Mouse (Mus musculus) Muller cell, postnatal 12 days (primary cell): Measurements from ENCODE around the gene Rtn4rl1.
"Not testable (repeated sequence)": the region's sequence is repeated elsewhere in the genome, so short reads cannot be mapped to it uniquely, and the experiment has no call there.

Experiments used
- DNase-seq: peaks from one replicate; pipeline ENCODE4 v3.0.0-alpha.2; 2015; ENCODE audit errors: inconsistent ontology term

Gene Rtn4rl1

DNA sequence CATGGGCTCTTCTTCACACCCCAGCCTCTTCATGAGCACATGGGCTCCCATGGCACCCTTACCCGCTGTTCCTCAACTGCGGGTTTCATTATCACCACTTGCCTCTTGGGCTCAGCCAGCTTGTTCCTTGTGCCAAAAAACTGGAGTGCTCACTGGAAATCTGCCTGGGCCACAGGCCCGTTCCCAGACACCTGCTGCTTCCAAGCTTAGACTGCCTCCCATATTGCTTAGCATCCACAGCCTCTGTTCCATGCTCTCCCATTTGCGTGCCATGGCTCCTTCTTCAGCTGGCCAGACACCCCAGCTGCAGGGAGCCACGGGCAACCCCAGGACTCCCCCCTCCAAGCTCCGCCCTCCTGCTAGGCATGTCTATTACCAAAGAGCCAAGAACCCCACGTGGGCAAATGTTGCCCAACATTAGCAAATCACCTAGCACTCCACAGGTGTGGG, 77.4 kb downstream of the Rtn4rl1 start:
- DNase-seq, result peak; percentile 47

- peak; percentile 69 for DNase-seq
Measured at GRCm38 (mm10) chr11:75273466-75273865, 79.9 kb downstream of the Rtn4rl1 start.

- DNase-seq, result no peak
Measured at GRCm38 (mm10) chr11:75275035-75275434, 81.5 kb downstream of the Rtn4rl1 start.

GRCm38 (mm10) chr11:75278115-75278514, 84.5 kb downstream of the Rtn4rl1 start:
- no peak for DNase-seq

DNA sequence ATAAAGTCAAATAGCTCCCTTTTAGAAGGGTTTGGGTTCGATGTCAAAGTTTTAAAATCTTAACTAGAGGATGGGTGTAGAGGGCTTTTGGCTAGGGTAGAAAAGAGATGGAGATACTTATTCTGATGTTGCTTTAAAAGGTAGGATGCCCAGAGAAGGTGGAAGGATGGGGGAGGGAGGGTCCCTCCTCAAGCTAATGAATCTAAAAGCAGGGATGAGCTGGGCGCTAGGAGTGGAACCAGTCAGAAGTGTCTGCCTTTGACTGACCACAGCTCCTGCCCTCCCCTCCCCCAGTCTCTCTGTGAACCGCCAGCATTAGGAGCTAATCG, 85.4 kb downstream of the Rtn4rl1 start:
- no peak for DNase-seq

DNA sequence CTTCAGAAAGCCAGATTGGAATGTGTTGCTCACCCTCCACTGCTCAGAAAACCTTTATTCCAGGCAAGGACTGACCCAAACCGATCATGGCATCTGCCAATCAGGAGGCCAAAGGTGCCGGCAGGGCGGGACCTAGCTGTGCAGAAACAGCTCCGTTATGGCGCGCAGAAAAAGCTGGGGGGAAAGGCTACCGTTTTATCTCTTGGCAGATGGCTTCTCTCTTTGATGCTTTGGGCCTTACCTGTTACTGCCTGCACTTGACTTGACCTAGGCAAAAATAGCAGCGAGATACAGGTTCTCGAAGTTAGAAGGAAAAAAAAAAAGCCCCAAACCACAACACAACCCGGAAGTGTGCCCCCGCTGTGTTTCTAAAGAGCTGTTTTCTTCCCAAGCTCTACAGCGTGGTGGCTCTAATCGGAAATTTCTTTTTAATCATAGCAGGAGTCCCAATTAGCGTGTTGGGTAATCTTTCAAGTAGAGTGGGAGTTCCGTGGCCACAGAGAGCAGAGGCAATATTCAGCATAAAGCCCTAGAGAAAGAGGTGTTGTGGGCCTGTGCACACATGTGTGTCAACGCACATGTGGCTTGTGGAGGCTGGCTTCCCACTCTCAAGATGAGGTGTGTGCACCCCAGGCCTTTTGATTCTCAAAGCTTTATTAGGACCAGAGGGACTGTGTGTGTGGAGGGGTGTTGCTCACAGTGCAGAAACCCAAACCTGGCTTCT, 85.9 kb downstream of the Rtn4rl1 start:
- DNase-seq, result peak; percentile 87

GRCm38 (mm10) chr11:75280066-75280410, 86.5 kb downstream of the Rtn4rl1 start:
- peak; percentile 45 for DNase-seq

DNA sequence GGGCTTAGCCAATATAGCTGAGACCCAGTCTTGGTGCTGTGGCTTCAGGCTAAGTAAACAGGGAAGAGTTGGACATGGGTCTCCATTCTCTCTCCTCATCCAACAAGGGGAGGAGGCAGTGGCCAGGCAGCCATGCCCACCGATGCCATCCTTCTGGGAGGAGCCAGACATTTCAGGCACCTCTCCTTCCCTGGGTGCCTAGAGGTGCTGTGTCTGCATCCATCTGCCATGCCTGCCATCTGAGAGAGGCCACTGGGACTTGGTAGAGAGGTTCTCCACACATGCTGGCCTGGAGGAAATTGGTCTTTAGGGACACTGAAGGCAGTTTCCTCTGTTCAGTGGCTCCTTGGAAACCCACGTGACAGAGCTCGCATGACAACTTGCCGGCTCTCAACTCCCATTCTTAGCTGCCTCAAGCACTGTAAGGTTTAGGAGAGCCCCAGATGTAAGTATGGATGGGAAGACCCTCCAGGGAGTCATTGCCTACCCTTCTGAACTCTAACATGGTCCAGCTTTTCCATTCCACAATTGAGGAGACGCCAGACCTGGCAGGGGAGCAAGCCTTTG, 86.9 kb downstream of the Rtn4rl1 start:
- no peak for DNase-seq

GRCm38 (mm10) chr11:75281380-75282256, 88.0 kb downstream of the Rtn4rl1 start:
- DNase-seq, result no peak

DNA sequence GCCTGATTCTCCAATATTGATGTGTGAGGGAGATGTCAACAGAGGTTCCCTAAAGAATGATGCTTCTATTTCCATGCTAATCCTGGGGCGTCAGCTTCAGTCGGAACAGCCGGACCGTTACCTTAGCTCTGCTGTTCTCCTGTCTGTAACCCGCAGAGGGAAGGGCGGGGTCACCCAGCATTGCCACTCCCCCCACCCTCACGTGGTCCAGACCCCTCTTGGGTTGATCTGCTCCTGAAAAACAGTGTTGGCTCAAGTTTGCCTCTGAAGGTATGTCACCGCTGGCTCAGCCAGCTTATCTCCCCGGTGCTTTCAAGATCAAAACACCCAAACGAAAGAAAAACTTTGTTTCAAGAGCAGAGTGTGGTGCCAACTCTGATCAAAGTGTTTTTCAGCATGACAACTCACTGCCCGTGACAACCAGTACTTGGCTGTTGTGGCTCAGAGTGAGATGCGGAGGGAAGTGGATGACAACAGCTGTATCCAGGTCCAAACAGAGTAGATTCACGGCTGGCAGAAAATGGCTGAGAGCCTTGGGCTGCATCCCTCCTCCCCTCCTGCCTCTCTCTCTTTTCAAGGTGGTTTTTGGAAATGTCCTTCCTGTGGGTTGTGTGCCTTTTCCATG, 89.0 kb downstream of the Rtn4rl1 start:
- no peak for DNase-seq

GRCm38 (mm10) chr11:75283784-75284183, 90.2 kb downstream of the Rtn4rl1 start:
- DNase-seq, result not testable (repeated sequence)

DNA sequence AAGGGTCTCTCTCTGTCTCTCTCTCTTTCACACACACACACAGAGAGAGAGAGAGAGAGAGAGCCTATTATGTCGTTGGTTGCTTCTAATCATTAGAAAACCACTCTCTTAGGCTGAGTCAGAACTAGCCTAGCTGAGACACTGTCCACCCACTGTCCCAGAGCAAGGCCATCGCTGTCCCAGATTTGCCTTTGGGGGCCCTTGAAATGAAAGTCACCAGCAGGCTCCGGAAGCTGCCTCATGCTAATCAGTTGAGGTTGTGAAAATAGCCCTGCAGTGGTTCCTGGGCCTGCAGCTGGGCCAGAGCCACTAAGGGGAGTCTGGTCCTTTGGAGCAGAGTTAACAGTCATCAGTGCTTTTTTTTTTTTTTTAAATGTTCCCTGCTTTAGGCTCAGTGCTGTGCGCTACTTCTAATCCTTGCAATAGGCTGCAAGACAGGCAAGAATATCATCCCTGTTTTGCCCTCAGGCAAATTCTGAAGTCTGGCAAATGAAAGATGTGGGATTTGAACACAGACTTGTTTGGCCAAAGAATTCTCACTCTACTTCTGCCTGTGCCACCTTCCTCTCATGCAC, 92.4 kb downstream of the Rtn4rl1 start:
- DNase-seq, result no peak

GRCm38 (mm10) chr11:75286868-75287267, 93.3 kb downstream of the Rtn4rl1 start:
- DNase-seq, result no peak

DNA sequence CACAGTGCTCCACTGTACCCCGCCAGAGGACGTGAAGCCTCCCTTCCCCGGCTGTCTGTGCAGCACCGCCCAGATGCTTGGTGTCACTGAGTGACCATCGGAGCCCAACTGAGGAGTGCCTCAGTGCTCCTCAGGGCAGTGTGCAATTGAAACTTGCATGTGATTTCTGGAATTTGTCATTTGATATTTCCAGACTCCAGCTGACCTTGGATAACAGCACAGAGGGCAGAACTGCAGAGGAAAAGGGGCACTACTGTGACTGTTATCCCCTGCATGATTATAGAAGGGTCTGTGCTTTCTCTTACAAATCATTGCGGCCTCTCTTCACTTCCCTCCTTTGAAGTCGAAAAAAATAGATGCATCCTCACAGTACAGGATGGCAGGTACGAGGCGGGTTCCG, 94.4 kb downstream of the Rtn4rl1 start:
- DNase-seq, result no peak

DNA sequence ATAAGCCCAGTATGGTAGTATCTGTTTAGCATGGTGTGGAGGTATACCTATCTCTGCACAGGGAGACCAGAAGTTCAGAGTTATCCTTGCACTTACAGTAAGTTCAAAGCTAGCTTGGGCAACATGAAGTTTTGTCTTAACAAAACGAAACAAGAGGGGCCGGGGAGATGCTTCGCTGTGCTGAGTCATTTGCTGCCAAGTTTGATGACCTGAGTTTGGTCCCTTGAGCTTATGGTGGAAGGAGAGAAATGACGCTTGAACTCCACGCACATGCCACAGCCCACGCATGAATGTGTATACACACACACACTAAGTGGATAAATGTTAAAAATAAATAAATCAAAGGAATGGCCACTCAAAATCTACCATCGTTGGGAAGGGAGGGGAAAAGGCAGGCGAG, 94.9 kb downstream of the Rtn4rl1 start:
- DNase-seq, result no peak

DNA sequence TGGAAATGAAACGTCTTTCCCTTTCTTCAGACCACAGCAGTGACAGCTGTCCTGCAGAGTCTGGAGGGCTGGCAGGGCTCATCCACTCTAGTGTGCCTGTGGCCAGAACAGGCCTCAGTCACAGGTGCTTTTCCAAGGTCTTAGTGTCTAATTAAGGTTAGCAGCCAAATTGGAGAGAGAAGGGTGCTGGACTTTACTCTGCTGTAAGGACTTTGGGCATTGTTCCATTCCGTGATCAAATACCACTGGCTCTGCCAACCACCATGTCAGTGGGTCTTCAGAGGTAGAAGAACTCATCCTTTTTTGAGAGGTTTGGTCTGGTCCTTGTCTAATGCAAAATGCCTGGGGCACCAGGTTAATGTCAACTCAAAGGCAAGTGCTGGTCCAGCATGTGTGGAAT, 95.5 kb downstream of the Rtn4rl1 start:
- DNase-seq, result no peak

GRCm38 (mm10) chr11:75290566-75291271, 97.1 kb downstream of the Rtn4rl1 start:
- peak; percentile 86 for DNase-seq

DNA sequence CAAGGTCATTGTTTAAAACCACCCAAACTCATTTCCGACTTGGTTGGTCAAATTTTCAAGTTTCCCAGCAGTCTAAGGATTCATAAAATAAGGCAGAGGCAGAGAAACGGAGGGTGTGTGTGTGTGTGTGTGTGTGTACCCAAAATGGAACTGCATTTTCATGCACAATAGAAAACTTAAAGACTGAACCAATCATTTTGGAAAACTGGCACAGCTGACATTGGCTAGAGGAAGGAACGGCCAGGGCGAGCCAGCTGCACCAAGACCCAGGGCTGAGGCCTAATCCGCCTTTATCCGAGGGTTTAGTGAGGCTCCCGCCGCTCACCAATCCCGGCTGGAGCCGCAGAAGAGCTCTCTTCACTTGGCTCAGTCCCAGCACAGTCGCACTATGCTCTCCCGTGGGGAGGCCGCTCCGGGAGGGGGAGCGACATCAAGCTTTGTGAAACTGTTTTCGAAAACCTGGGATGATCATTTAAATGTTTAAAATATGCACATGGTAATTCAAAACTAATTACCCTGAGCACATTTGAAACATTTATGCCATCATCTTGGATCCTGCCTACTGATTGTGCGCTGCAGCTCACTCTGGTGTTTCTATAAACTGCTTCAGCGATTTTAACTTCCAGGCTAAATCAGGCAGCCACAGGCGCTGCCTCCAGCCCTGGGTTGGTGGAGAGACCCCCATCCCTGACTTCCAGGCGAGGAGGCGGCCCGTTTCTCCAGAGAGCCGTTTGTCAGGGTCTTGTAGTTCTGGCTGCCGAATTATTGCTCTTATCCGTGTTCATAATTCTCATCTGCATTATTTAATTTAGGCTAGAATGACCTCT, 98.0 kb downstream of the Rtn4rl1 start:
- DNase-seq, result peak; percentile 9

- no peak for DNase-seq
Measured at GRCm38 (mm10) chr11:75292281-75292680, 98.7 kb downstream of the Rtn4rl1 start.

DNA sequence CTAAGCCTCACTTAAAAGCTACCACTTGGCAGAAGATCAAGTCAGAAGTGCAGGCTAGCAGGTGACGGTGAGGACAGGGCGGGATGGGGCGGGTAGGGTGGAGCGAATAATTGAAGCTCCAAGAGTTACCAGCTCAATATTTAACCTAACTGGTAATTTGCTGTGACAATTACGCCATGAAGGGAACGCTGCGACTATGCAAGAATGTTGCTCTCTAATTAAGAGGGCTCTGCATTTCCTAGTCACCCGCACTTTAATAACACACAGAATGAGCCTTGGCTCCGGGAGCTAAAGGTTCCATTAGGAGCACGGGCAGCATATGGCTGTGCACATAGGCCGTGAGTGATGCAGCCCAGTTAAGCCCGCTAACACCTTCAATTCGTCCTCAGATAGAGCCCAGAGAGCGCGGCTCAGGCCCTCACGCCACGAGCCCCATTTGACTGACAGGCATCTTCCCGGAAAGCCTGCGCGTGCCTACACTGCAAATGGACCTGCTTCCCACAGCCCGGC, 100.3 kb downstream of the Rtn4rl1 start:
- peak; percentile 23 for DNase-seq
